Mouse (Mus musculus) adrenal gland, adult 2 months (tissue): ENCODE results near the gene Myh9. TPM values are rescaled to one million over a fixed set of nuclear protein-coding genes. Genes with fewer than 3 reads are reported as not detected.
"Not testable (repeated sequence)": the region's sequence is repeated elsewhere in the genome, so short reads cannot be mapped to it uniquely, and the experiment has no call there.

ENCODE experiments used
- DNase-seq: peaks from one replicate; pipeline ENCODE4 v3.0.0; 2021
- polyA plus RNA-seq: library from polyadenylated mRNA; depleted of rRNA; stranded (reverse); fragments of >200 nt; gene quantifications from 2 replicates; pipeline ENCODE4 v1.2.3, GENCODE M21; 2012
- total RNA-seq, 2 experiments: library from RNA; stranded (reverse); gene quantifications; 2 replicates each; pipeline ENCODE4 v1.2.3; 2021

Myh9 gene
- total and polyA plus RNA-seq, 3 experiments = 51.9 to 306 (median 280) TPM

DNA sequence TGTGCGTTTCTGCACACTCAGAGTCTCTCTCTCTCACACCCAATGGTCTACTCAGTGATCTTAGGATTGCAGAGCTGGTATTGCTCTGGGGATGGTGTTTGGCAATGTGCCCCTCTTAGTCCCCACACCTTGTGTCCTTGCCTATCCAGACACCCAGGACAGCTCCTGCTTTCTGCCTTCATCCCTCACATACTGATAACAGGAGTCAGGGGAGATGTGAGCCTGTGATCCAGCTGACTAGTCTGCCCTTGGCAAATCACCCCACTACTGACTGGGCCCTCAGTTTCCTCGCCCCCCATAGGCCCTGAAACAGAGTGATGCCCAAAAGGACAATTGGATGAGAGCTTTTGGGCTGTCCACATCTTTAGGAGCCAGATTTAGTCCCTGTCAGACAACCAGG, 85.9 kb downstream of the Myh9 start:
- DNase-seq = no peak

DNA sequence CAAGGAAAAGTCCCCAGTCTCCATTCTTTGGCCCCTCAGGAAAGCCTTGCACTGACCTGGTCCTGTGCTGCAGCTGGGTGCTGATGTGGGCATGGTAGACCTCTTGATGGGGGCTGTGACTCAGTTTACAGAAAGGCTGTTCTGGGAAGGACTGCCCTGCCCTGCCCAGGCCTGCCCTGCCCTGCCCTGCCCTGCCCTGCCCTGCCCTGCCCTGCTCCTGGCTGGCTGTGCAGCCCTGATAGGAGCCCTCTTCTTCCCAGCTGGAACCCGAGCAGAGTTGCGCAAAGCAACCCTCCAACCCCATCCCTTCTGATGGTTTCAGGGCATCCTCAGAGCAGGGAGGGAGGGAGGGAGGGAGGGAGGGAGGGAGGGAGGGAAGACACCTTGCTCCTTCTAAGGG, 86.8 kb downstream of the Myh9 start:
- no peak for DNase-seq

- DNase-seq = no peak
These were observed 89.5 kb downstream of the Myh9 start for GRCm38 (mm10) chr15:77752443-77752842.

DNA sequence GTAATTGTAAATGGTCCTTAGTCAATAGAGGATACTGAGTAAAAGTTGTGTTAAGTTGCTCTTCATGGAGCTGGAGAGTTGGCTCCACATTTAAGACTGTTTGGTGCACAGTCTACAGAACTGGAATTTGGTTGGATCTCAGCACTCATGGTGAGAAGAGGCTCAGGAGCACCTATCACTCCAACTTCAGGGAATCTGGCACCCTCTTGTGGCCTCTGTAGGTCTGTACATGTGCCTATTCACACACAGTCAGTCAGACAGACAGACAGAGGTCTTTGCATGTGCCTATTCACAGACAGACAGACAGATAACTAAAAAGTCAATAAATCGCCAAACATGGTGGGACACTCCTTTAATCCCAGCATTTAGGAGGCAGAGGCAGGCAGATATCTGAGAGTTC, 91.5 kb downstream of the Myh9 start:
- DNase-seq = peak; percentile 49

- no peak for DNase-seq
These were observed 92.3 kb downstream of the Myh9 start for GRCm38 (mm10) chr15:77749717-77750116.

GRCm38 (mm10) chr15:77748414-77748813, 93.6 kb downstream of the Myh9 start:
- no peak for DNase-seq

DNA sequence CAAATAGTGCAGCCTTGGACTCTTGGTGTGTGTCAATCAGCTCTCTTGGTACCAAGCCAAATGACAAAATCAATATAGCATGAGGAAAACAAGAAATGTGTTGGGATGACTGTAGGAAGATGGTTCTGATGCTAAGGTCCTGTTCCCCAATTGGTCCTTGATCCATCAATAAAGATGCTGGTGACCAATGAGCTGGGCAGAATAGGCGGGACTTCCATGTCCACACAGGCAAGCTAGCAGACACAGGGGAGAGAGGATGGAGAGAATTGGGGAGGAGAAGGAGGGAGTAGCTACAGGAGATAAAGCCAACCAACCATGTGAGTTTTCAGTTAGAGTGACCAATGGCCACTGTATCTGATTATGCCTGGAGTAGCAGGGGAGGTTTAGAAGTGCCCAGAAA, 95.6 kb downstream of the Myh9 start:
- no peak for DNase-seq

DNA sequence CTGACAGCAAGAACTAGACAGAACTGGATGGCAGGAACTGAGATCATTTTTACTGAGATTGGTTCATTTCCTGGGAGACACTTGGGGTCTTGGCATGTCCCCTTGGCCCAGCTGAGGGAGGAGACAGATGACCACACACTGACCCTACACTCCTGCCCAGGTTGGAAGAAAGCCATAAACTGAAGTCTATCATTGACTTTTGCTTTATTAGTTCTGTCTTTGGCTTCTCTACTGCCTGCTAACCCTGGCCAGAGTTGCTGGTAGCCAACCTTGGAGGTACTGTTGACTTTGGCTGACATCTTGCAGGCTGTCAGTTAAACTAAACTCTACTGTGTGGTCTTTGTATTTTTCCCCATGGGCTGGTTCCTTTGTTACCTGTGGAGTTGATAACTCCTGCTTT, 96.9 kb downstream of the Myh9 start:
- DNase-seq = no peak

GRCm38 (mm10) chr15:77744632-77745031, 97.3 kb downstream of the Myh9 start:
- no peak for DNase-seq

GRCm38 (mm10) chr15:77741556-77741955, 100.4 kb downstream of the Myh9 start:
- DNase-seq = not testable (repeated sequence)

- DNase-seq = no peak
These were observed 101.3 kb downstream of the Myh9 start for GRCm38 (mm10) chr15:77740511-77741297.

DNA sequence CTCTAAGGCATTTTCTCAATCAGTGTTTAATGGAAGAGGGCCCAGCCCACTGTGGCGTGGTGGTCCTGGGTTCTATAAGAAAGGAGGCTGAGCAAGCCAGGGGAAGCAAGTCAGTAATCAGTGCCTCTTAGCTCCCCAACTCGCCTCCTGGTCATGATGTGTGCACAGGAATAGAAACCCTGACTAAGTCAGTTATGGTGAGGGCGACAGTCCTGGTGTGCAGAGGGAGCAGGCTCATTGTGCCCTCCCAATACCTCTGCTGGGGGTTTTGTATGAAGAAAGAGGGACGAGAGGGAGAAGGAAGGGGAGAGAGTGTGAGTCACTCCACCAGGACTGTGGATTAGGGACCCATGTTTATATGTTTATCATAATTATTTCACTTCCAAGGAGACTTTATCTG, 108.1 kb downstream of the Myh9 start:
- not testable (repeated sequence) for DNase-seq

DNA sequence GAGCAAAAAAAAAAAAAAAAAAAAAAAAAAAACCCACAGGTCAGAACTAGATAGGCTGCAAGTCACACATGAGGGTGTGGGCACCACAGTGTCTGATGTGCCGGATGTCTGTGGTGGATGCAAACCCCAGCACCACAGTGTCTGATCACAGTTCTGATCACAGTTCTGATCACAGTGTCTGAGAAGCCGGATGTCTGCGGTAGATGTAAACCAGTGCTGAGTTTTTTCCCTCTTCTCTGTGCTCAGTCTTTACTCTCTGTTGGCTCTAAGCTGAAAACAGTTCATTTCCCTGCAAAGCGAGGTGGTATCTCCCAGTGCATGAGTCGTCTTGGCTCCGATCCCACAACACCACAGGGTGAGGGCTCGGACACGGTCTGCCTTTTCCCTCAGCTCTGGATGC, 108.6 kb downstream of the Myh9 start:
- not testable (repeated sequence) for DNase-seq

DNA sequence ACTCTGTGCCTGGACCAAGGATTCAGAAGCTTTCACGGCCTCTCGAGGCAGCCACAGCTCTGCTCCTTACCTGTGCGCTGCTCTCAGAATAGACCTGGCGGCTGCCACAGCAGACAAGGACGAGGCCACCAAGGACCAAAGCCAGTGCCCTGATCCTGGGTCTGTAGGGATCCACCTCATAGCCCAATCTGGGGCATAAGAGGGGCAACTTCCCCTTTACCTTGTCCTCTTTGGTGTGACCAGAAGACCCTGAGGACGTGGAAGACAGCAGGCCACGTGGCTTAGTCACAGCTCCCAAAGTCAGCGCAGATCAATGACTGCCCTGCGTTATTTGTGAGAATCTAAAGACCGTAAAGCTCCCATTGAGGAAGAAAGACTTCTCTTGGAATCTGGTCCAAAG, 109.1 kb downstream of the Myh9 start:
- DNase-seq = not testable (repeated sequence)

- no peak for DNase-seq
These were observed 110.4 kb downstream of the Myh9 start for GRCm38 (mm10) chr15:77731605-77732004.

DNA sequence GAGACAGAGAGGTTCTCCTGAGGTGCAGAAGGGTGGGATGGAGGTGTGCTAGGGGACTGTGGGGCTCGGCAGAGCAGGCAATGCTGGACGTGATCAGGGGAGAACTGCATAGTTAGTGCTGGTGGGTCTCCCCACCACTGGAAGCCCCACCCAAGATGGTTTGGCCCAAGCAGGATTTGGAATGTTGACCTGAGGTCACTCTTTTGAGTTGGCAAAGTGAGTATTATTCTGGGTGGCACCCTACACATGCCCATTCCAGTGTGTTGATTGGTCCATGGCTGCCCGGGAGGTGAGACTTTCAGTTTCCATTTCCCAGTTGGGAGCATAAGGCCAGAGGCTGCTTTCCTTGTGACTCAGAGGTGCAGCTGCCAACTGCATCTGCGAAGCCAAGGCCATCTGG, 113.2 kb downstream of the Myh9 start, which contains the start of gene Apol9b:
TSS of gene Apol9b (plus strand) at position 301 of the 400 bp plus-strand sequence.
- not testable (repeated sequence) for DNase-seq

DNA sequence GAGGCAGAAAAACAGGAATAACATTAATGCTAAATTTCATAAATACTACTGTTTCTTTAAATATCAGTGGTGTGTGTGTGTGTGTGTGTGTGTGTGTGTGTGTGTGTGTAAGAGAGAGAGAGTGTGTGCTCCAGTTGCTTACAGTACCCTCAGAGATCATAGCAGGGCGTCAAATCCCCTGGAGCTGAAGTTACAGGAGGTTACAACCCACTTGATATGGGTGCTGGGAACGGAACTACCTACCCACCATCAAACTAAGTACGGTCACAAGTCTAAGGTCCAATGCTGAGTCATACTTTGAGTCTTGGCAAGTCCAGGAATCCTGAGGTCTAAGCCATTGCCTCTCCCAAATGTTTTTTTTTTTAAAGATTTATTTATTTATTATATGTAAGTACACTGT, 114.2 kb downstream of the Myh9 start:
- DNase-seq = not testable (repeated sequence)

DNA sequence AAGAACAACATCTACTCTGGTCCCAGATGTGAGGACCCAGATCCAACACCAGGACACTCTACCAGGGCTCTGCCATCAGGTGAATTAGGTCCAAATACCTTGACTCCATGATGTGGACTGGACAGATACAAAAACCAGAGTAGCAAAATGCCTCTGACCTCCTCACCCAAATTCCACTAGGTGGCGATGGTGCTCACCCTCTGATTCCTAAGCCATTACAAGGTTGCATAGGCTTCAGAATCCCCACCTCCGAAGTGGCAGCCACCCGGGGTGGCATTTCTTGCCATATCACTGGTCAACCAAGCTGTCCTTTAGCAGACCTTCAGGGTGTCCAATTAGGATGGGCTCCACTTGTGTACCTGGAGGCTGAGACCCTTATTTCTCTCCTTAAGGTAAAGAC, 114.8 kb downstream of the Myh9 start:
- DNase-seq = not testable (repeated sequence)

DNA sequence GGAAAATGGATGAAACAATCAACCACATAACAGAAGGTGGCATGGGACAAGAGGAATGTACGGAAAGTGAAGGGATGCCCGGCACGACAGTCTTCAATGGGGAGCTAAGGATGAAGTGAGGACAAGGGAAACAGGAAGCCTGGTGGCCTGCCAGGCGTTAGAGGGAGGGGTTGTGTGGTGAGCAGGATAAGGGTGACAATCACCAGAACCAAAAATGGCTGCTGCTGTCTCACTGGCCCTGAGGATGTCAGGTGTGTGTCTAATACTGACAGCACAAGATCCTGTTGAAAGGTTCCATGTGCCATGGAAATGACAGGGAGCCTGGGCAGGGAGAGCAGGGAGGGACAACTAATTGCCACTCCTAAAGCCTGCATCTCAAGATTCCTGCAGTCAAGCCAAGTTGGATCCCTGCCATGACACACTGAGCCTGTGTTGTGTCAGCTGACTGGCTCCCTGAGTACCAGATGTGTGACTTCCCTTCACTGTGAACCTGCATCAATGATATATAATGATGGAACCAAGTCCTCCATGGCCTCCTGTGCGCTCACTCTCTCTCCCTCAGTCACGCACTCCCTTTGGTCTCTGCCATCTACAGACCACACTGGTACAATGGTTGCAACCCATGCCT, 116.5 kb downstream of the Myh9 start:
- DNase-seq = not testable (repeated sequence)

GRCm38 (mm10) chr15:77724208-77724911, 117.6 kb downstream of the Myh9 start:
- DNase-seq = not testable (repeated sequence)

DNA sequence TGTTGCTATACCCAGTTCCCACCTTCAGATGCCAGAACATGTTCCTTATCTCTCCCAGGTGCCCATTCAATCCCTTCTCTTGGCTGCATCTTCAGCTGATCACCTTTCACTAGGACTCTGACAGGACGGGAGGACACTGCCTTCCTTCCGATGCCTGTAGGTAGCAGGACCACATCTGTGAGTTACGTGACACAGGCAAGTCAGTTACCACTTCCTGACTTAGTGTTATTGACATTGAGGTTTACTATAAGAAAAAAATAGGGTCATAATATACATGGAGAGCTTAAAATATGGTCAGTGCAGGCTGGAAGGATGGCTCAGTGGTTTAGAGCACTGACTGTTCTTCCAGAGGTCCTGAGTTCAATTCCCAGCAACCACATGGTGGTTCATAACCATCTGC, 120.5 kb downstream of the Myh9 start:
- not testable (repeated sequence) for DNase-seq

DNA sequence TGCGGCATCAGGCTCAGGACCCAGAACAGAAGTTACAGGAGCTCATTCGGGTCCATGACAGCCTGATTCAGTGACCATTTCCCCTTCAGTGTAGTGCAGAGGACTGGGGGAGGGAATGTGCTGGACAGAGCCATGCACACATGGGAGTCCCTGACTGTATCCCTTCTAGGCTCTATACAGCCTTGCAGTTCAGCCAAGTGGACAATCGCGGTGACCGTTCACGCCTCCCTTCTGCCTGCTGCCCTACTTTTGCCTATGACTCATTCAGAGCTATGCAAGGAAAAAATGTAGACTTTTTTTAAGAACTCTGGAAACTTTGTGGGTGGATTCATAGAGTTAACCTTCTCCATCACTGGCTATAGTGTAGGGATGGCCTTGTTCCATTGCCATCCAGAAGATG, 123.7 kb downstream of the Myh9 start:
- not testable (repeated sequence) for DNase-seq
